Mouse (Mus musculus) heart, embryonic 13.5 days (tissue): ENCODE data around the gene Rnf126. TPM values are rescaled to one million over a fixed set of nuclear protein-coding genes. Genes with fewer than 3 reads are reported as not detected.
A peak's percentile ranks its signal among the peaks of the same experiment; 100 is the strongest.

Source experiments
- ATAC-seq: fragments of 200-750 bp; cut with Nextera tagmentation; 2 replicates; pipeline ENCODE4 v1.8.0; 2017; ENCODE audit warnings: moderate TSS enrichment; ENCODE audit not compliant: insufficient number of reproducible peaks, low FRiP score, low TSS enrichment; ENCODE audit errors: extremely low read depth
- H3K27ac ChIP-seq: fragments of 300-500 bp; sonication (generic); replicated peaks from 2 replicates; pipeline ENCODE4 v1.5.1; 2015; ENCODE audit warnings: moderate library complexity, mild to moderate bottlenecking, inconsistent platforms
- H3K27me3 ChIP-seq: fragments of 300-500 bp; sonication (generic); replicated peaks from 2 replicates; pipeline ENCODE4 v1.6.1; 2015; ENCODE audit warnings: mild to moderate bottlenecking, inconsistent platforms
- H3K36me3 ChIP-seq: fragments of 300-500 bp; sonication (generic); 2 replicates; pipeline ENCODE4 v1.6.1; 2015; ENCODE audit warnings: mild to moderate bottlenecking, inconsistent platforms
- H3K4me1 ChIP-seq: fragments of 300-500 bp; sonication (generic); 2 replicates; pipeline ENCODE4 v1.6.1; 2015; ENCODE audit warnings: inconsistent platforms
- H3K4me2 ChIP-seq: fragments of 300-500 bp; sonication (generic); 2 replicates; pipeline ENCODE4 v1.6.1; 2015; ENCODE audit warnings: inconsistent platforms, mild to moderate bottlenecking, moderate library complexity
- H3K4me3 ChIP-seq: fragments of 300-500 bp; sonication (generic); 2 replicates; pipeline ENCODE4 v1.5.1; 2015; ENCODE audit warnings: moderate library complexity, mild to moderate bottlenecking, inconsistent platforms
- H3K9ac ChIP-seq: fragments of 300-500 bp; sonication (generic); 2 replicates; pipeline ENCODE4 v1.6.1; 2015; ENCODE audit warnings: inconsistent platforms, mild to moderate bottlenecking, moderate library complexity
- H3K9me3 ChIP-seq: fragments of 300-500 bp; sonication (generic); 2 replicates; pipeline ENCODE4 v1.6.1; 2016; ENCODE audit warnings: inconsistent platforms
- WGBS: fragments of 180-500 bp; shearing (Covaris S2); methylation state at CpG from one replicate; pipeline ENCODE4 v1.1.7; 2015; ENCODE audit warnings: mixed read lengths; 5-methylcytosine and 5-hydroxymethylcytosine counted together
- polyA plus RNA-seq: library from polyadenylated mRNA; unstranded; fragments of >200 nt; fragmentation: Nextera tagmentation; extraction: Ambion mirVana; gene quantifications from 2 replicates; pipeline ENCODE4 v1.2.1, GENCODE M21; 2015

Rnf126 gene
- polyA plus RNA-seq, 1 experiment from 2014 or later = 61.4 TPM

- Histone ChIP-seq H3K4me1 (peaks cover 73% of the 10 kb centered on the region), H3K27ac (peak overlapping the region; percentile 73), H3K27me3 (peaks cover 8% of the 10 kb centered on the region), H3K9ac (peak overlapping the region; percentile 64), H3K36me3 (peaks cover 60% of the 10 kb centered on the region), H3K4me3 (peak overlapping the region; percentile 27), H3K4me2 (peak overlapping the region; percentile 97), H3K9me3 (no peaks in the 10 kb centered on the region)
- 15% methylated on average over 7 of the region's 7 CpGs for WGBS
- 0 out of 2 replicates have a peak, but pooled peaks have one; percentile 4 for ATAC-seq
Observed at GRCm38 (mm10) chr10:79709307-79709706, 57.4 kb downstream of the Rnf126 start.

- peak overlapping the region; percentile 27 for H3K4me3 ChIP-seq
- H3K9ac ChIP-seq = peak overlapping the region; percentile 64
- peaks cover 73% of the 10 kb centered on the region for H3K4me1 ChIP-seq
- 70% methylated on average over 21 of the region's 21 CpGs for WGBS
- no peaks in the 10 kb centered on the region for H3K9me3 ChIP-seq
- H3K36me3 ChIP-seq = peaks cover 60% of the 10 kb centered on the region
- peak overlapping the region; percentile 73 for H3K27ac ChIP-seq
- no peak for ATAC-seq
- peak overlapping the region; percentile 97 for H3K4me2 ChIP-seq
- peaks cover 2% of the 10 kb centered on the region; the same call in 1 of the 2 replicates for H3K27me3 ChIP-seq
Observed at GRCm38 (mm10) chr10:79708668-79709067, 58.1 kb downstream of the Rnf126 start.

Other genes starting within 250 kb of the Rnf126 start
- 10.9 and 13.1 TPM in 2 replicates for gene Plpp2, start 233.2 kb downstream of the Rnf126 start, polyA plus RNA-seq
- 32.9 and 33.5 TPM in 2 replicates for gene Mier2, start 211.8 kb downstream of the Rnf126 start, polyA plus RNA-seq
- gene Theg, start 179.6 kb downstream of the Rnf126 start, polyA plus RNA-seq = not detected in 2 replicates
- gene C2cd4c, start 152.9 kb downstream of the Rnf126 start, polyA plus RNA-seq = not detected in 2 replicates
- gene Shc2, start 129.0 kb downstream of the Rnf126 start, polyA plus RNA-seq = 1.9 and 2.6 TPM in 2 replicates
- not detected in 2 replicates for gene Odf3l2, start 121.2 kb downstream of the Rnf126 start, polyA plus RNA-seq
- gene Madcam1, start 102.4 kb downstream of the Rnf126 start, polyA plus RNA-seq = 0.82 and 1.2 TPM in 2 replicates
- 41.4 and 43.1 TPM in 2 replicates for gene Tpgs1, start 97.6 kb downstream of the Rnf126 start, polyA plus RNA-seq
- gene Cdc34, start 84.8 kb downstream of the Rnf126 start, polyA plus RNA-seq = 122 and 136 TPM in 2 replicates
- 0.67 and 1.0 TPM in 2 replicates for gene Gzmm, start 77.9 kb downstream of the Rnf126 start, polyA plus RNA-seq
- gene Bsg, start 62.5 kb downstream of the Rnf126 start, polyA plus RNA-seq = 1,093 and 1,212 TPM in 2 replicates
- 0.06 and 0.09 TPM in 2 replicates for gene Hcn2, start 50.3 kb downstream of the Rnf126 start, polyA plus RNA-seq
- gene Polrmt, start 20.4 kb downstream of the Rnf126 start, polyA plus RNA-seq = 30.2 and 30.9 TPM in 2 replicates
- gene Fgf22, start 11.9 kb downstream of the Rnf126 start, polyA plus RNA-seq = 0.17 TPM in 1 of 2 replicates, not detected in the other
- gene Fstl3, start 10.3 kb upstream of the Rnf126 start, polyA plus RNA-seq = 23.8 and 27.3 TPM in 2 replicates
- 0.51 TPM in 1 of 2 replicates, not detected in the other for gene Prss57, start 24.0 kb upstream of the Rnf126 start, polyA plus RNA-seq
- 67.1 and 69.3 TPM in 2 replicates for gene Palm, start 26.6 kb upstream of the Rnf126 start, polyA plus RNA-seq
- gene Misp, start 54.0 kb upstream of the Rnf126 start, polyA plus RNA-seq = 1.2 and 1.4 TPM in 2 replicates
- gene Ptbp1, start 87.5 kb upstream of the Rnf126 start, polyA plus RNA-seq = 122 and 141 TPM in 2 replicates
- 2.5 and 2.6 TPM in 2 replicates for gene Prtn3, start 107.5 kb upstream of the Rnf126 start, polyA plus RNA-seq
- 15.8 and 16.4 TPM in 2 replicates for gene Plppr3, start 107.7 kb upstream of the Rnf126 start, polyA plus RNA-seq
- 0.25 and 0.96 TPM in 2 replicates for gene Elane, start 119.3 kb upstream of the Rnf126 start, polyA plus RNA-seq
- gene Cfd, start 123.9 kb upstream of the Rnf126 start, polyA plus RNA-seq = not detected in 2 replicates
- 41.8 and 42.1 TPM in 2 replicates for gene Med16, start 142.0 kb upstream of the Rnf126 start, polyA plus RNA-seq
- gene Gm26602, start 143.9 kb upstream of the Rnf126 start, polyA plus RNA-seq = 1.7 TPM in 1 of 2 replicates, not detected in the other
- 0.60 and 0.67 TPM in 2 replicates for gene Kiss1r, start 150.0 kb upstream of the Rnf126 start, polyA plus RNA-seq
- 95.6 and 100 TPM in 2 replicates for gene R3hdm4, start 154.3 kb upstream of the Rnf126 start, polyA plus RNA-seq
- gene Arid3a, start 160.1 kb upstream of the Rnf126 start, polyA plus RNA-seq = 3.4 and 4.2 TPM in 2 replicates
- gene Wdr18, start 193.2 kb upstream of the Rnf126 start, polyA plus RNA-seq = 72.4 and 80.9 TPM in 2 replicates
- 0.09 and 0.11 TPM in 2 replicates for gene Grin3b, start 203.8 kb upstream of the Rnf126 start, polyA plus RNA-seq
- gene Tmem259, start 217.4 kb upstream of the Rnf126 start, polyA plus RNA-seq = 10.6 and 12.8 TPM in 2 replicates
- 264 and 271 TPM in 2 replicates for gene Cnn2, start 221.6 kb upstream of the Rnf126 start, polyA plus RNA-seq
- gene Abca7, start 229.5 kb upstream of the Rnf126 start, polyA plus RNA-seq = 2.2 and 2.6 TPM in 2 replicates
- 5.5 and 6.5 TPM in 2 replicates for gene Arhgap45, start 249.7 kb upstream of the Rnf126 start, polyA plus RNA-seq